ENCODE assay signal across 24 mouse cellular contexts in genomic region chr12:118295793-118296192, GRCm38 (mm10). TPM values are rescaled to one million over a fixed set of nuclear protein-coding genes. Genes with fewer than 3 reads are reported as not detected.
DNase-seq lines count a peak whose midpoint lies in the region; ATAC-seq and TF ChIP-seq lines count a peak whose summit lies in the region.
"Had no signal": no experiment of that assay in that cellular context is flagged by ENCODE, and none has a peak within 500 bp of the region (broad histone marks: within the 10 kb centered on the region; RNA-seq: fewer than 3 reads in every experiment).

No protein-coding gene starts in this region.

- no peak for DNase-seq in midbrain, embryonic 14.5 days
- no peak for DNase-seq in liver, embryonic 13.5 days
- DNase-seq in heart, postnatal 4 days = no peak
- DNase-seq in retina, embryonic 14.5 days (ENCODE audit: low spot score) = no peak
- DNase-seq in heart, adult 2 months = no peak
- DNase-seq: adrenal gland, postnatal 14 days; cerebellum, adult 11-12 months; cerebellum, postnatal 36 days; gastrocnemius, postnatal 25 days; heart, postnatal 14 days; kidney, adult 9 months; kidney, postnatal 4 days; lung, postnatal 4 days; right cerebral cortex, postnatal 25 days had no signal

- no peak for TF ChIP-seq POLR2A in heart, adult 2 months (IDR thresholded peaks at IDR 0.05; ENCODE audit: insufficient read depth, low read depth, low read length)

- no peak overlapping the region for H3K9ac ChIP-seq in midbrain, embryonic 14.5 days (replicated peaks; ENCODE audit: low read length)
- H3K9ac ChIP-seq in midbrain, embryonic 15.5 days = no peak overlapping the region
- H3K9ac ChIP-seq in liver, embryonic 13.5 days = peak overlapping the region; percentile 60; the same call in 1 of the 2 replicates
- no peak overlapping the region for H3K9ac ChIP-seq in heart, adult 2 months (ENCODE audit: low read depth, low read length)
- H3K9ac ChIP-seq: embryonic facial prominence, embryonic 13.5 days; limb, embryonic 15.5 days; midbrain, embryonic 12.5 days had no signal

- H3K79me2 ChIP-seq in heart, adult 2 months (replicated peaks; ENCODE audit: control insufficient read depth, insufficient read depth, low read length) = no peaks in the 10 kb centered on the region; the same call in 1 of the 2 replicates

- no peaks in the 10 kb centered on the region for H3K9me3 ChIP-seq in erythroblast, embryonic 14.5 days (ENCODE audit: control insufficient read depth, low read length)
- H3K9me3 ChIP-seq in midbrain, embryonic 14.5 days (ENCODE audit: control insufficient read depth, low read length) = no peaks in the 10 kb centered on the region
- no peaks in the 10 kb centered on the region for H3K9me3 ChIP-seq in midbrain, embryonic 15.5 days
- H3K9me3 ChIP-seq in liver, embryonic 13.5 days (replicated peaks) = no peaks in the 10 kb centered on the region
- H3K9me3 ChIP-seq: embryonic facial prominence, embryonic 13.5 days; forebrain, embryonic 10.5 days; heart, embryonic 10.5 days; limb, embryonic 15.5 days; midbrain, embryonic 12.5 days had no signal

- no peaks in the 10 kb centered on the region for H3K27me3 ChIP-seq in erythroblast, embryonic 14.5 days (ENCODE audit: control insufficient read depth)
- no peaks in the 10 kb centered on the region for H3K27me3 ChIP-seq in midbrain, embryonic 14.5 days (ENCODE audit: control insufficient read depth, insufficient read depth, low read length)
- H3K27me3 ChIP-seq in midbrain, embryonic 15.5 days (replicated peaks) = no peaks in the 10 kb centered on the region
- no peaks in the 10 kb centered on the region for H3K27me3 ChIP-seq in liver, embryonic 13.5 days
- no peaks in the 10 kb centered on the region for H3K27me3 ChIP-seq in heart, adult 2 months (ENCODE audit: control insufficient read depth, insufficient read depth, low read length)
- H3K27me3 ChIP-seq: embryonic facial prominence, embryonic 13.5 days; limb, embryonic 15.5 days; midbrain, embryonic 12.5 days; Patski had no signal

- H3K4me1 ChIP-seq in erythroblast, embryonic 14.5 days (ENCODE audit: control insufficient read depth) = peaks cover 49% of the 10 kb centered on the region
- H3K4me1 ChIP-seq in midbrain, embryonic 14.5 days (ENCODE audit: control insufficient read depth, insufficient read depth, low read length) = peaks cover 38% of the 10 kb centered on the region
- peaks cover 39% of the 10 kb centered on the region for H3K4me1 ChIP-seq in midbrain, embryonic 15.5 days
- H3K4me1 ChIP-seq in liver, embryonic 13.5 days (replicated peaks) = peaks cover 38% of the 10 kb centered on the region
- H3K4me1 ChIP-seq in heart, adult 2 months (ENCODE audit: control insufficient read depth, insufficient read depth, low read length) = peaks cover 9% of the 10 kb centered on the region

- peak overlapping the region; percentile 55 for H3K4me2 ChIP-seq in midbrain, embryonic 14.5 days (ENCODE audit: low read length)
- no peak overlapping the region for H3K4me2 ChIP-seq in midbrain, embryonic 15.5 days
- H3K4me2 ChIP-seq in liver, embryonic 13.5 days = peak overlapping the region; percentile 58
- H3K4me2 ChIP-seq: embryonic facial prominence, embryonic 13.5 days; limb, embryonic 15.5 days had no signal

- peak overlapping the region; percentile 90 for H3K4me3 ChIP-seq in erythroblast, embryonic 14.5 days (replicated peaks)
- no peak overlapping the region for H3K4me3 ChIP-seq in midbrain, embryonic 14.5 days (replicated peaks; ENCODE audit: low read depth, low read length)
- H3K4me3 ChIP-seq in midbrain, embryonic 15.5 days = no peak overlapping the region
- 0 out of 2 replicates have a peak overlapping the region, but pooled peaks have one; percentile 42 for H3K4me3 ChIP-seq in liver, embryonic 13.5 days (replicated peaks)
- H3K4me3 ChIP-seq in heart, adult 2 months = no peak overlapping the region
- H3K4me3 ChIP-seq: embryonic facial prominence, embryonic 13.5 days; forebrain, embryonic 10.5 days; heart, embryonic 10.5 days; limb, embryonic 15.5 days; midbrain, embryonic 12.5 days had no signal

- no peak for ATAC-seq in erythroblast, adult 5-6 weeks (replicated peaks; ENCODE audit: low FRiP score, poor library complexity, severe bottlenecking)
- no peak for ATAC-seq in midbrain, embryonic 14.5 days (ENCODE audit: low FRiP score, low TSS enrichment)
- ATAC-seq in midbrain, embryonic 15.5 days (replicated peaks) = no peak
- no peak for ATAC-seq in liver, embryonic 13.5 days (ENCODE audit: low read depth)
- ATAC-seq: Patski had no signal

- TF ChIP-seq EP300 in heart, adult 2 months (IDR thresholded peaks at IDR 0.05; ENCODE audit: insufficient read depth, low read depth, low read length) = no peak

- H3K27ac ChIP-seq in midbrain, embryonic 14.5 days (replicated peaks; ENCODE audit: low read depth, low read length) = no peak overlapping the region
- no peak overlapping the region for H3K27ac ChIP-seq in midbrain, embryonic 15.5 days
- H3K27ac ChIP-seq in liver, embryonic 13.5 days = no peak overlapping the region
- H3K27ac ChIP-seq in heart, adult 2 months = no peak overlapping the region
- H3K27ac ChIP-seq: embryonic facial prominence, embryonic 13.5 days; forebrain, embryonic 10.5 days; heart, embryonic 10.5 days; limb, embryonic 15.5 days; midbrain, embryonic 12.5 days; stomach, postnatal 0 days had no signal

- intact Hi-C loops in heart, adult 2 months (cut with DNase I) = no loop called here

- no peak for TF ChIP-seq CTCF in heart, adult 2 months (IDR thresholded peaks at IDR 0.05)

- WGBS in midbrain, embryonic 14.5 days = 100% methylated on average over 1 of the region's 1 CpGs
- 91% methylated on average over 1 of the region's 1 CpGs for WGBS in midbrain, embryonic 15.5 days
- WGBS in liver, embryonic 13.5 days (ENCODE audit: insufficient replicate concordance) = 80% methylated on average over 1 of the region's 1 CpGs
- 81% methylated on average over 1 of the region's 1 CpGs for WGBS in heart, adult 2 months

- peaks cover 67% of the 10 kb centered on the region for H3K36me3 ChIP-seq in erythroblast, embryonic 14.5 days (ENCODE audit: control insufficient read depth)
- peaks cover 12% of the 10 kb centered on the region; the same call in 1 of the 2 replicates for H3K36me3 ChIP-seq in midbrain, embryonic 14.5 days (ENCODE audit: control insufficient read depth, insufficient read depth, low read length)
- no peaks in the 10 kb centered on the region for H3K36me3 ChIP-seq in midbrain, embryonic 15.5 days (replicated peaks)
- peaks cover 12% of the 10 kb centered on the region for H3K36me3 ChIP-seq in liver, embryonic 13.5 days
- H3K36me3 ChIP-seq in heart, adult 2 months (ENCODE audit: control insufficient read depth, insufficient read depth, low read length) = peaks cover 7% of the 10 kb centered on the region
- H3K36me3 ChIP-seq: limb, embryonic 15.5 days had no signal

RNA-seq across cellular contexts. Expression of gene Sp4, which starts 5.4 kb away (rescaled TPM):
- 1.2 and 1.4 TPM in 2 replicates for polyA plus RNA-seq in erythroblast, embryonic 14.5 days (2012)
- total RNA-seq in erythroblast, adult 5-6 weeks (2015; ENCODE audit: low replicate concordance) = 17.7 and 23.8 TPM in 2 replicates
- 22.0 and 23.4 TPM in 2 replicates for total RNA-seq in erythroblast, adult 5-6 weeks (2017; ENCODE audit: low replicate concordance)
- 27.1 and 36.2 TPM in 2 replicates for polyA plus RNA-seq in midbrain, embryonic 14.5 days (2014; fragmentation: Nextera tagmentation; extraction: Ambion mirVana)
- polyA plus RNA-seq in midbrain, embryonic 15.5 days (2015; fragmentation: Nextera tagmentation; extraction: Ambion mirVana) = 24.7 and 25.6 TPM in 2 replicates
- polyA plus RNA-seq in liver, embryonic 13.5 days (2015; fragmentation: Nextera tagmentation; extraction: Ambion mirVana) = 4.4 and 6.7 TPM in 2 replicates
- total RNA-seq in heart, postnatal 4 days (2021) = 10 to 100 TPM; 12.9 to 13.3 TPM
- total RNA-seq in heart, adult 2 months (2021) = 10 to 100 TPM in 1 of 2 experiments, 1 to 10 TPM in 1; 9.5 to 12.0 TPM
- polyA plus RNA-seq in heart, adult 2 months (2012; rRNA removed) = 4.4 and 7.4 TPM in 2 replicates

Comparison
In these comparisons a context has a peak if more than half of its experiments do, and no peak if none do; other contexts are left out.
1. H3K4me3 ChIP-seq: peak in erythroblast, embryonic 14.5 days (single experiment) and liver, embryonic 13.5 days (single experiment); none in midbrain, embryonic 14.5 days (single experiment), midbrain, embryonic 15.5 days (single experiment) and heart, adult 2 months (single experiment).